Mouse (Mus musculus): ENCODE measurements at regions not wholly inside any gene's neighbourhood (a gene's known extent, or its start where the extent isn't known, plus 50 kb on each side); places are given as distances from the start of the nearest gene placed in this dataset.

GRCm38 (mm10) chr3:148558592-148559157 is 431.7 kb downstream of the Adgrl2 start:
- DNase-seq (ENCODE audit: low spot score) = no peak

- DNase-seq (ENCODE audit: low spot score) = no peak
These were observed 435.0 kb downstream of the Adgrl2 start for GRCm38 (mm10) chr3:148555324-148555723.

- DNase-seq (ENCODE audit: low spot score) = no peak
These were observed 439.6 kb downstream of the Adgrl2 start for GRCm38 (mm10) chr3:148550716-148551115.

DNA sequence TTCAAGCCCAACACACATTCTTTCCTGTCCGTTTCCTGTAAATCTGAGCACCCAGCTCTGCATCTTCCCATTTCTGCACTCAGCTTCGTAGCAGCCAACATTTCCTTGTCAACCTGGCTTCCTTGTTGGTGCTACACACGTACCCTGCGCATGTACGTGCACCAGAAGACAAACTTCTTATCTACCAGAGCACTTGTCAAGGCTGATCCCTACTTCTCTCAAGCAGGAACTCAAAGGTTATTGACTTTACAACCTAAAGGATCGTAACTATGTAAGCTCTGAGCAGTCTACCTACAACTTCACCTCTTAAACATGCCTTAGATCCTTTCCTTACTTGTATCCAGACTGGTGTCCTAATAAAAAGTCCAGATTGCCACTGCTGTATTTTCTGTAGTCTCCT is 445.4 kb downstream of the Adgrl2 start:
- no peak for DNase-seq (ENCODE audit: low spot score)

- no peak for DNase-seq (ENCODE audit: low spot score)
These were observed 448.1 kb downstream of the Adgrl2 start for GRCm38 (mm10) chr3:148542217-148542616.

GRCm38 (mm10) chr3:148537669-148538271 is 452.6 kb downstream of the Adgrl2 start:
- no peak for DNase-seq (ENCODE audit: low spot score)

DNA sequence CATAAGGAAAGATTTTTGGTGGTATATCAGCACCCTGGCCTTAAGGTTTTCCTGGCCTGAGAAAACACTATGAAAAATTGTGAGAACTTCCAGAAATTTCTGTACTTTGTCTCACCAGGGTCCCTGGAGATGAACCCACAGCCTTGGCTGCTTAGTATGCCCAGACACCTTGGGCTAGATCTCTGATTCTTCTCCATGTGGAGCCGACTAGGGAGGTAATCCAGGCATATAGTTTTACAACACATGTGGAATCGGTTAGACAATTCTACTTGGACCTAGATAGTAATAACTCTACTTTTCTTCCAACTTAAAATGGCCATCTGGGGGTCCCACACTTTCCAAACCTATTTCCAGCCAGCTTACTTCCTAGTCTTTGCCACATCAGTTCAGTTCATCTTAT is 460.5 kb downstream of the Adgrl2 start:
- DNase-seq (ENCODE audit: low spot score) = no peak

DNA sequence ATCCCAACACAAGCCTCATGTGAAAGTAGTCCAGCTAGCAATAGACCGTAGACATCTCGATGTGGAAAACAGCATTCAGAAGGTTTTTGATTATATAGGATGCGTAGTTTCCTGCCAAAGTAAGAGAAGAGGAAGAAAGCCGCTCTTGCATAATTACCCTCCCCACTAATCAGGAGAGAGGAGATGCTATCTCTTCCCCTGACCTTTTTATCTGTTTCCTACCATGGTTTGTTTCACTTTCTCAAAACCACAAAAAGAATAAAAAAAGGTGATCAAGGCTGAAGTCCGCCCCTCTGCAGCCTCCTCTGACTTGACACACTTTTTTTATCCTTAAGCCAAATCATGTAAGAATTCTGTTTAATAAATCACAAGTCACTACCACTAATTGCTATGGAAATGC is 480.0 kb downstream of the Adgrl2 start:
- DNase-seq (ENCODE audit: low spot score) = no peak

DNA sequence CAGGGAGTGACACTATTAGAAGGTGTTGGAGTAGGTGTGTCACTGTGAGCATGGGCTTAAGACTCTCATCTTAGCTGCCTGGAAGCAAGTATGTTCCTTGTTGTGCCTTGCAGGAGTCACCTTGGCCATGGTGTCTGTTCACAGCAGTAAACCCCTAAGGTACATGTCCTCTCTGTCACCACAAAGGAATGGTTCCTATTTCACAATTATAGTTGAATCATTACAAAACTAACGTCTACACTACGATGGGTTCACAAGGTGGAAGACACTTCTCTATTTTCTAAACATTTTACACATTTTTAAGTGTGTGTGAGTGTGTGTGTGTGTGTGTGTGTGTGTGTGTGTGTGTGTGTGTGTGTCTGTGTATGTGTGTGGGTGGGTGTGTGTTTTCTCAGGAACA is 485.4 kb downstream of the Adgrl2 start:
- DNase-seq (ENCODE audit: low spot score) = no peak

DNA sequence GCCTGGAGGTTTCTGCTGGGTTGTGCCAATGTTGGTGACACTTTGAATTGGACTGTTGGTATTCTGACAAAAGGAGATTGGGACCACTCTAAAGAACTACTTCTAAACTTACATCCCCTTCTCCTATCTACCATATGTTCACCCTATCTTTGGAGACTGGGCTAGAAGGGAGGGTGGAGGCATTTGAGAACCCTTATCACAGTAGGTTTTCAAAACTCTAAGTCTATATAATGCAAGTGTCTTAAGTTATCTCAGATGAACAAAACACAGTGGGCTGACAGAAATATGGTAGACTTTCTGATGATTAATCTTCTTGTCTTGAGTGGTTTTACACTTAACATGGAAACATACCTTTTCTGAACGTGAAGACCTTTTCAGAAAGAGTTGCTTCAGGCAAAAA is 486.9 kb downstream of the Adgrl2 start:
- no peak for DNase-seq (ENCODE audit: low spot score)

DNA sequence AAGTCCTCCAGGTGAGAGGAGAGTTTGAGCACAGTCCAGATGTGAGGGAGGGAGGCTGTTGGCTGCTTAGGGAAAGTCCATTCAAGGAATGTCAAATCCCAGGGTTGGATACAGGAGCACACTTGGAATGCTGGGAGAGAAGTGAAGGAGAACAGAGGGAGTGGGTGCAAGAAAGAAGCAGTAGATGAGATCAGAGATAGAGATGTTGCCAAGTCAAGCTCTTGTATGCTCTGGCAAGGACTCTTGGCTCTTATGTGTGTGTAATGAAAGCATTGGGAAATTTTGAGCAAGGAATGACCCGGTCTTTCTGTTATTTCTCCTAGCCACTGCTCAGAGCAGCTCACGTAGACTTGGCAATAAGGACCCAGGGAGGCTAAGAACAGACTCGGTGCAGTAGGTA is 488.6 kb downstream of the Adgrl2 start:
- no peak for DNase-seq (ENCODE audit: low spot score)

DNA sequence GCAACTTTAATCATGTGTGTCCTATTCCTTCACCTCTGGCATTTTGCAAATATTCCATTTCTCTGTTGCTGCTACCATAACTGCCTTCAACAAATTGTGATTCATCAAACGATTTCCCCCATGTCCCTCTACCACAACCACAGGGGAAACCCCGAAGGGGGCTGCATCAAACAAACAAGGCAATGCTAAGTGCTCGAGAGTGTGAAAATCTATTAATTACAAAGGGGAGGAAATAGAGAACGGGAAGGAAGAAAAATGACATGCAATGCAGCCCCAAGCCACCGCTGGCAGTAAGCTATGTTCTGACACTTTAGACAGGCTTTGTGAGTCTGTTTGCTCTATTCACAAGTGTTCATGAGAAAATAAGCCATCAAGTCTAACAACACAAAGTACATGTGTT is 493.7 kb downstream of the Adgrl2 start:
- DNase-seq (ENCODE audit: low spot score) = no peak

- DNase-seq (ENCODE audit: low spot score) = no peak
These were observed 499.1 kb downstream of the Adgrl2 start for GRCm38 (mm10) chr3:148491287-148491686.

GRCm38 (mm10) chr3:148489201-148489600 is 501.2 kb downstream of the Adgrl2 start:
- DNase-seq (ENCODE audit: low spot score) = no peak

DNA sequence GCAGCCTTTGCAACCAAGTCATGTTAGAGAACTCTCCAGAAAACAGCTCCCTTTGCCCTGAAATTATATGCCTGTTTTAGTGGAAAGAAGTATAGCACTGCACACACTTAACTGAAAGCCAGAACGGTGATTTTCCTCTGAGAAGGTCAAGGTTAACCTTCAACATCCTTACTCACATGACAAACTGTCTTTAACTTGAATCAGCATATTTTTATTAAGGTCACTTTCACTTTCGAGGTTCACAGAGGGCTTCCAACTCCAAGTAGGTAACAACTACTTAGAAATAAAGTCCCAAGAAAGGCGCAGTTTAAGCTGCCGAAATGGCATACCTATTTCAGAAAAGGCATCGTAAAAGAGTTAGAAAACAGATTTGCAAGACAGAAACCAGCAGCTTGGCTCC is 502.4 kb downstream of the Adgrl2 start:
- no peak for DNase-seq (ENCODE audit: low spot score)

GRCm38 (mm10) chr3:148475862-148476261 is 514.5 kb downstream of the Adgrl2 start:
- no peak for DNase-seq (ENCODE audit: low spot score)

- DNase-seq (ENCODE audit: low spot score) = no peak
These were observed 517.4 kb downstream of the Adgrl2 start for GRCm38 (mm10) chr3:148472943-148473444.

DNA sequence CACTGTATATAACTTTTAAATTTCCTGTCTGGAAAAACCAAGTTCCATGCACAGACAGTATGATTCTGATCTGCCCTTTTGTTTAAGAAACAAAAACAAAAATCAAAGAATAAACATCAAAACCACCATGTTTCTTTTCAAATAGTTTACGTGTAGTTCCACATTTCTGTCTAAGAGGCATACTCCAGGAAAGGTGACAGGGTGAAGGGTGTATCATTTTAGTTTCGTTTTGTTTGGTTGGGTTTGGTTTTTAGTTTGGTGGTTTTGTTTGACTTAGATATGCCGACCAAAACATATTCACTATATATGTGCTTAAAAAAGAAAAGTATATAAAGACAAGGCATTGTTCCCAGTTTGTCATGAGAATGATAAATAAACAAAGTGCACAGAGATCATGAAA is 524.9 kb downstream of the Adgrl2 start:
- no peak for DNase-seq (ENCODE audit: low spot score)

DNA sequence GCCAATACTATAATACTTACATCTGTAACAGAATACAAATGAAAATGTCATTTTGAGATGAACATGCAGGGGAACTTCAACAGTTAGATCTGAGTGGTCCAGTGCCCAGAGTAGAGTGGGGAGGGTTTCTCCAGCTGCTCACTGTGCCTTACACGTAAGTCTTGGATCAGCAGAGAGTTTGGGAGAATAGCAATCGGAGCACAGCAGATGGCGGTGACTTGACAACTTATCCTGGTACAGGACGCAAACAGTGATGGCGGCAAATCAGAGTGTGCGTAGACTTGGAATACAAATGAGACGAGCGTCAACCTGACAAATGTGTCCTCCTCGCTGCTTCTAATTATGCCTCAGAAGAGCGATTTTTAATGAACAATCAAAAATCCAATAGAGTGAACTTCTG is 527.6 kb downstream of the Adgrl2 start:
- DNase-seq (ENCODE audit: low spot score) = no peak

DNA sequence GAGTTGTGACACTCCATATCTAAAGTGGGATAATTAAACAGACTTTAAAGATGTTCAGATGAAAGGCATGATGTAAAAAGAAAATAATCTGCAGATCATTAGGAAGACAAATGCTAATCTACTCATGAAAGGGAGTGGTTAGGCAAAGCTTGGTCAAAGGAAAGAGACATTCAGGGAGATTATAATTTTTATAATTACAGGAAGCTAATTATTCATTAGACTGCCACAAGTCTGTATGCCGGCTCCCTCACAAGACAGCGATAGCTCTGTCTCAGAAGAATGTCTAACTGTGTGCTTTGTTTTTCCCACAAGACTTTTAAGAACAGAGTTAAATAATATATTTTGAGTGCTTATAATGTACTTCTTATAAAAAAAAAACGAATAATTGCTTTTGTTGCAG is 541.5 kb downstream of the Adgrl2 start:
- no peak for DNase-seq (ENCODE audit: low spot score)

DNA sequence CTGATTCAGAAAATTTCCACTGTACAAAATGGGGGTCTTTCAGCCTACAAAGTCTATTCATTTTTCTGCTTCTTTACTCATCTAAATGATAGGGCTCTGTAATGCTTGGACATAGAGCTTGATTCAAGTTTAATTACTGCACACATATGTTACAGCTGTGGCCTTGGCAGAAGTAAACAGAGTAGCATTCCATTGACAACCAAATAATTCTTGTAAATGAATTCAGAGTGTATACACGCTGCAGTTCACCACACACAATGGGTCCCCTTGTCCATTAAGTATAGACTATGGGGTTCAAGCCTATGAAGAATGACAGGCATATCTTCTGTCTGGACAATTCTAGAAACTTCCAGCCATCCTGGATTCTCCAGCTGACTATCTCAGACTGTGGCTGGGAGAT is 541.9 kb downstream of the Adgrl2 start:
- DNase-seq (ENCODE audit: low spot score) = no peak

DNA sequence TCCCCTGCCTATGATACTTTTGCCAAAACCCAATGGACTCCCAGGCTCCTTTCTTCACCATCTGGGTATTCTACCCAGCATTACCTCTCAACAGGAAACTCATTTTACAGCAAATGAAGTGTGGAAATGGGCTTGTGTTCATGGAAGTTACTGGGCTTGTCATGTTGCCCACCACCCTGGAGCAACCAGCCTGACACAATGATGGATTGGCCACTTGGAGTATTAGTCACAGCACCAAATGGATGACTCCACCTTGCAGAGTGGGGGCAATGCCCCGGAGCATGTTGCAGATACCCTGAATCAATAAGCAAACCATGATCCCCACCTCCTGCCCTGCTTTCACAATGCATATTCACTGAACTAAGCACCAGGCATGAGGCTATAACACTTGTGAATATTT is 543.5 kb downstream of the Adgrl2 start:
- DNase-seq (ENCODE audit: low spot score) = no peak

DNA sequence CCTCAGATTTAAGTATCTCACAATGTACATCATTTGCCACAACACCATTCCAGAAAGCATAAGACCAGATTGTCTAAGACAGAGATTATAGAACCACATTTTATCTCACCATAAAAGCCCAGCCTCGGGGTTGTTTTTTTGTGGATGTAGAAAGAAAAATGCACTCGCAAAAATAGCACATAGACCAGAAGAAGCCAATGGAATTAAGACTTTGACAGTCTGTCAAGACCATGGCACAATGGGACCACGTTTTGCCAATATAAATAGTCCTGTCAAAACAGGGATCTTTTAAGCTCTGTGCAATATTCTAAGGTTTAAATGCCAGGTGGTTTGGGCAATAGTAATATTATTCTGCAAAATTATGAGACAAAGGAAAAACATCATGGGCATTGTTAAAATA is 547.3 kb downstream of the Adgrl2 start:
- DNase-seq (ENCODE audit: low spot score) = no peak

DNA sequence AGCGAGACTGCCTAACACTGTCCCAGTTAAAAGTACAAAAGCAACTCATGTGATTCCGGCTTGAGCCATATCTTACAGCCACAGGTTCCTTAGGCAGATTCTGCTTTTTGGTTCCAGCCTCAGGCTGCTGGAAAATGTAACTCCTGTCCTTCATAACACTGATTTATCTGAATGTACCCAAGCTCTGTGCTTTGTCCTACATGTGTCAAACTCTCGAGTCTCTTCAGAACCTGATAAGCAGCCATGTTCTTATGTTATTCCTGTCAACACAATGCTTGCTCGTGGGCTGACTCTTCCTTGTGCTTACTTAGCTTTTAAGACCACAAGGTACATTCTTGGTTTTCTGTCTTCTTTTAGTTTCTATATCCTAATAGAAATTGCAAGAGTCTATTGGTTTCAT is 556.3 kb downstream of the Adgrl2 start:
- no peak for DNase-seq (ENCODE audit: low spot score)
